Mouse (Mus musculus) neural tube, embryonic 13.5 days (tissue): Measurements from ENCODE around the gene Ints13. TPM values are rescaled to one million over a fixed set of nuclear protein-coding genes. Genes with fewer than 3 reads are reported as not detected.
"Not testable (repeated sequence)": the region's sequence is repeated elsewhere in the genome, so short reads cannot be mapped to it uniquely, and the experiment has no call there.

Experiments used
- ATAC-seq: fragments of 200-750 bp; cut with Nextera tagmentation; 2 replicates; pipeline ENCODE4 v1.8.0; 2017; ENCODE audit warnings: low read depth, mild to moderate bottlenecking, moderate TSS enrichment, moderate library complexity
- H3K27ac ChIP-seq: fragments of 300-500 bp; sonication (generic); replicated peaks from 2 replicates; pipeline ENCODE4 v1.5.1; 2015; ENCODE audit warnings: moderate library complexity, mild to moderate bottlenecking, inconsistent platforms
- H3K27me3 ChIP-seq: fragments of 300-500 bp; sonication (generic); 2 replicates; pipeline ENCODE4 v1.6.1; 2015; ENCODE audit warnings: mild to moderate bottlenecking, inconsistent platforms
- H3K36me3 ChIP-seq: fragments of 300-500 bp; sonication (generic); 2 replicates; pipeline ENCODE4 v1.6.1; 2015; ENCODE audit warnings: mild to moderate bottlenecking, inconsistent platforms
- H3K4me1 ChIP-seq: fragments of 300-500 bp; sonication (generic); replicated peaks from 2 replicates; pipeline ENCODE4 v1.6.1; 2015; ENCODE audit warnings: inconsistent platforms
- H3K4me2 ChIP-seq: fragments of 300-500 bp; sonication (generic); 2 replicates; pipeline ENCODE4 v1.6.1; 2015; ENCODE audit warnings: inconsistent platforms, mild to moderate bottlenecking, moderate library complexity
- H3K4me3 ChIP-seq: fragments of 300-500 bp; sonication (generic); 2 replicates; pipeline ENCODE4 v1.5.1; 2015; ENCODE audit warnings: mild to moderate bottlenecking, inconsistent platforms
- H3K9ac ChIP-seq: fragments of 300-500 bp; sonication (generic); 2 replicates; pipeline ENCODE4 v1.6.1; 2015; ENCODE audit warnings: moderate library complexity, mild to moderate bottlenecking, inconsistent platforms
- H3K9me3 ChIP-seq: fragments of 300-500 bp; sonication (generic); 2 replicates; pipeline ENCODE4 v1.6.1; 2016; ENCODE audit warnings: inconsistent platforms
- WGBS: fragments of 180-500 bp; shearing (Covaris S2); methylation state at CpG from one replicate; pipeline ENCODE4 v1.1.7; 2015; 5-methylcytosine and 5-hydroxymethylcytosine counted together
- polyA plus RNA-seq: library from polyadenylated mRNA; unstranded; fragments of >200 nt; fragmentation: Nextera tagmentation; extraction: Ambion mirVana; gene quantifications from 2 replicates; pipeline ENCODE4 v1.2.1, GENCODE M21; 2015

The Ints13 gene
- polyA plus RNA-seq, 1 experiment from 2014 or later, result 53.1 TPM

DNA sequence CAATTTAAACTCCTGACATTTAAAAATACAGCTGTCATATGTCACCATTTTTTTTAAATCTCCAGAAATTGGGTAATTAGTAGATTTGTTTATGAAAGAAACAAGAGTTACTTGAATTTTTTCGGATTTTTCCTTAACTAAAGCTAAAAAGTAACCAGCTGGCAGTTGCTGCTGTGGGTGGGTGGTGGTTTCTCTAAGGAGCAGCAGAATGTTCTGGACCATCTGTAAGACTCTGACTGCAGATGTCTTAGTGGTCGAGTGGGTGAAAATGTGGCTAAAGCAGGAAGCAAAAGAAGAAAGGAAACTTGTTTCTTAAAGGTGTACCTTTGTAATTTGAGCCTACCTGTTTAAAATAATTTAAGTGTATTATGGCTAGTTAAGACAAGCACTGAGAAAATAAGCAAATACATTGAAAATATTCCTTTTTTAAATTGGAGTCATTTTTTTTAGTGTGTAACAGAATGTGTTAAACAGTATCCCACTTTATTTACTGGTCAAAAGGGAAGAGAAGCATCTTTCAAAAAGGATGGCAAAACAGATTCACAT lies 2.8 kb upstream of the Ints13 start:
- H3K27me3 ChIP-seq, result no peaks in the 10 kb centered on the region
- H3K9ac ChIP-seq, result no peak overlapping the region
- no peak for ATAC-seq
- no peaks in the 10 kb centered on the region for H3K9me3 ChIP-seq
- H3K4me2 ChIP-seq, result no peak overlapping the region
- H3K4me3 ChIP-seq, result no peak overlapping the region
- H3K4me1 ChIP-seq, result peaks cover 33% of the 10 kb centered on the region
- 49% methylated on average over 2 of the region's 2 CpGs for WGBS
- no peaks in the 10 kb centered on the region for H3K36me3 ChIP-seq
- no peak overlapping the region for H3K27ac ChIP-seq

DNA sequence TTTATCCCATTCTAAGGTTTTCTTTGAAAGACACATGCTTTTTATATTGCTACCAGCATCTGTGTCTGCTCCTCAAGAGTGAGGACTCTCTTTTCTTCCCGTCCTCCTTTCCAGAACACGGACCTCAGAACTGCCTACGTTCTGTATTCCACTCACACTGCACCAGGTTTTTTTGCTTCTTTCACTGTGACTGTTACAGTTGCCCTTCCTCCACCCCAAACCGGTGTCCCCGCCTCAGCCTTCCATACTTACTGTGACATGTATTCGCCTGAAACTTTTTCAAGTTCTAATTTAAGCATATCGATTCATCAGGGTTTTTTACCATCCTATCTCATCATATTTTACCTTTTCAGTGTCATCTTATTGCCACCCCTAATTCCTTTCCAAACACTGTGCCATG lies 951 bp upstream of the Ints13 start:
- ATAC-seq, result no peak
- H3K9ac ChIP-seq, result peak overlapping the region; percentile 88

DNA sequence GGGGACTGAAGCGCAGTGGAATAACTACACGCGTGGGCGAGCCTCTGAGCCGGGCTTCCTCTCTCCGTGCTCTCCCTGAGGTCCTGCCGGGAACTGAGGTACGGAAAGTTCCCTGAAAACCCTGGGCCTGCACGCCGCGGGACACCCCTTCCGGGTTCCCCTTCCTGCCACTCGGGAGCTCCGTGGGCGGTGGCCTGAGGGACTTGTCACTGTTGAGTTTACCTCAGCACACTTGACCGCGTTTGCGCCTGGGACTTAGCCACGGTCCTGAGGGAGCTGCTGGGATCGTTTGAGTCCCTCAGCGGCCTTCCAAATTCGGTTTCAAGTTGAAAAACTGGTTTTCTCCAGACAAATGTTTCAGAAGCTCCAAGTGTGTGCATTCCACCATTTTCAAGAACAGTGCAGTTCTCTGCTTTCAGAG lies 486 bp upstream of the Ints13 start:
- peak overlapping the region; percentile 98 for H3K27ac ChIP-seq
- H3K4me2 ChIP-seq, result peak overlapping the region; percentile 83
- peak overlapping the region; percentile 88 for H3K9ac ChIP-seq
- H3K27me3 ChIP-seq, result no peaks in the 10 kb centered on the region
- H3K36me3 ChIP-seq, result no peaks in the 10 kb centered on the region
- peak overlapping the region; percentile 84 for H3K4me3 ChIP-seq
- 0% methylated on average over 22 of the region's 22 CpGs for WGBS
- peaks cover 42% of the 10 kb centered on the region for H3K4me1 ChIP-seq
- no peak for ATAC-seq
- H3K9me3 ChIP-seq, result no peaks in the 10 kb centered on the region

More for the DNA sequence above, 951 bp upstream of the Ints13 start:
- Histone ChIP-seq H3K36me3 (no peaks in the 10 kb centered on the region), H3K4me2 (peak overlapping the region; percentile 83), H3K4me1 (peaks cover 42% of the 10 kb centered on the region), H3K4me3 (peak overlapping the region; percentile 84), H3K27ac (peak overlapping the region; percentile 98), H3K27me3 (no peaks in the 10 kb centered on the region), H3K9me3 (no peaks in the 10 kb centered on the region)
- WGBS, result 14% methylated on average over 7 of the region's 7 CpGs

DNA sequence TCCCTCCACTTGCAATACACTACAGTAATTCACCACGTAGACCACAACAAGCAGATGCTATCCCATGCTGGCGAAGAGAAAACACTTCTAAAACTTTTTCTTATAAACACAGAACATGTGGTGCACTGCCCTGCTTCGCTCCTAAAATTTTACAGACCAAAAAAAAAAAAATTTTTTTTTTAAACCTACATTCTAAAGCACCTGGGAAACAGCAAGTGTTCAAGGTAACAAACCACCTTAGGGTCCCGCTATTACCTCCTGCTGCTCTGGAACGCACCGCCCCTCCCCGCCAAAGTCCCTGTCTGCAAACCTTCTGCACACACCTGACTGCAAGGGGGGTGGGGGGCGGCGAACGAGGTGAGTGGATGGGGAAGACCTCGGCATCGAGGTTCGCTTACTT lies 732 bp downstream of the Ints13 start, which contains the start of gene Fgfr1op2:
Gene Fgfr1op2 (plus strand): TSS at position 301 of the 400 bp plus-strand sequence.
- Histone ChIP-seq H3K4me2 (peak within 1 kb of the TSS; percentile 83), H3K36me3 (no peaks in the 10 kb centered on the region), H3K27me3 (no peaks in the 10 kb centered on the region), H3K4me3 (peak within 1 kb of the TSS; percentile 84), H3K4me1 (peaks cover 48% of the 10 kb centered on the region), H3K9me3 (no peaks in the 10 kb centered on the region), H3K27ac (peak within 1 kb of the TSS; percentile 98), H3K9ac (peak within 1 kb of the TSS; percentile 88)
- no peak for ATAC-seq
- WGBS, result 1% methylated on average over 13 of the region's 13 CpGs

DNA sequence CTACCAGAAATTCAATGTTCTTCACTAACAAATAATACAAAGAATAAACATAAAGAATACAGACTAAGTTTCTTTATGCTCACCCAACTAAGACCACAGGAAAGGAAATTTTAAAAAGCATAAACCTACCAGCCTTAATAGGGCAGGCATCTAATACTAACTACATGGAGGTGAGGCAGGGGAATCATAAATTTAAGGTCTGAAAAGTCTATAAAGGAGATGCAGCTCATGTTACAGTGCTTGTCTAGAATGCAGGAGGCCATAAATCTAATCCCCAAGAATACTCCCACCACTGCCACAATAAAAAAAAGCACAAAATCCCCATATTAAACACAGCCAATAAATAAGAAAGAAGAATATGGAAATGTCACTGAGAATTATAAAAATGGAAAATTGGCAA lies 5.6 kb downstream of the Ints13 start:
- no peak for ATAC-seq
- Histone ChIP-seq H3K4me2 (no peak overlapping the region), H3K4me1 (peaks cover 29% of the 10 kb centered on the region), H3K9me3 (no peaks in the 10 kb centered on the region), H3K27me3 (no peaks in the 10 kb centered on the region), H3K27ac (no peak overlapping the region), H3K4me3 (no peak overlapping the region), H3K36me3 (peaks cover 5% of the 10 kb centered on the region; the same call in 1 of the 2 replicates), H3K9ac (no peak overlapping the region)

DNA sequence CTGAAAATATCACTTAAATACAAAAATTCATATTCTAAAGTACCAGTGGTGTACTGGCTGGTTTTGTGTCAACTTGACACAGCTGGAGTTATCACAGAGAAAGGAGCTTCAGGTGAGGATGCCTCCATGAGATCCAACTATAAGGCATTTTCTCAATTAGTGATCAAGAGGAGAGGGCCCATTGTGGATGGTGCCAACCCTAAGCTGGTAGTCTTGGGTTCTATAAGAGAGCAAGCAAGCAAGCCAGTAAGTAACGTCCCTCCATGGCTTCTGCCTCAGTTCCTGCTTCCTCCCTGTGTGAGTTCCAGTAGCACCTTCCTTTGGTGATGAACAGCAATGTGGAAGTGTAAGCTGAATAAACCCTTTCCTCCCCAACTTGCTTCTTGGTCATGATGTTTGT lies 15.2 kb downstream of the Ints13 start:
- 91% methylated on average over 1 of the region's 1 CpGs for WGBS
- H3K36me3 ChIP-seq, result peaks cover 64% of the 10 kb centered on the region
- ATAC-seq, result not testable (repeated sequence)

DNA sequence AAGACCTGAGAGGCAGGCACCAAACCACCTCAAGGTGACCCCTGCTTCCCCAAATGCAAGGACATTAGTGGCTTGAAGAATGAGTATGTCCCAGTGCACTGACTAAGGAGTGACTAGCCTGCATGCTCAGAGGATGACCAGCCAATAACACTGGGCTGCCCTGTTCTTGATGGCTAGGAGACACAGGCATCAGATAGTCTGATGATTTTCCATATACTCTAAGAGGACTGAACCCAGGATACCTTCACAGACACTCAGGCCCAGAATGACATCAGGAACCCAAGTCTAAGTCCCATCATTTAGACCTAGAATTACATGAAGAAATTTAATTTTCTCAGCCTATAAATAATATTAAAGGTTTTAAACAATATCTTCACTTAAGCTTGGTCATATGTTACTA lies 26.3 kb downstream of the Ints13 start:
- no peaks in the 10 kb centered on the region for H3K9me3 ChIP-seq
- H3K27ac ChIP-seq, result no peak overlapping the region
- H3K9ac ChIP-seq, result no peak overlapping the region
- peaks cover 87% of the 10 kb centered on the region for H3K36me3 ChIP-seq
- H3K4me3 ChIP-seq, result no peak overlapping the region
- no peak for ATAC-seq
- H3K4me1 ChIP-seq, result no peaks in the 10 kb centered on the region
- H3K27me3 ChIP-seq, result no peaks in the 10 kb centered on the region
- H3K4me2 ChIP-seq, result no peak overlapping the region

More for the DNA sequence above, 15.2 kb downstream of the Ints13 start:
- not testable (repeated sequence) for H3K4me1 ChIP-seq, H3K4me2 ChIP-seq, H3K4me3 ChIP-seq, H3K9ac ChIP-seq, H3K9me3 ChIP-seq, H3K27ac ChIP-seq, H3K27me3 ChIP-seq

DNA sequence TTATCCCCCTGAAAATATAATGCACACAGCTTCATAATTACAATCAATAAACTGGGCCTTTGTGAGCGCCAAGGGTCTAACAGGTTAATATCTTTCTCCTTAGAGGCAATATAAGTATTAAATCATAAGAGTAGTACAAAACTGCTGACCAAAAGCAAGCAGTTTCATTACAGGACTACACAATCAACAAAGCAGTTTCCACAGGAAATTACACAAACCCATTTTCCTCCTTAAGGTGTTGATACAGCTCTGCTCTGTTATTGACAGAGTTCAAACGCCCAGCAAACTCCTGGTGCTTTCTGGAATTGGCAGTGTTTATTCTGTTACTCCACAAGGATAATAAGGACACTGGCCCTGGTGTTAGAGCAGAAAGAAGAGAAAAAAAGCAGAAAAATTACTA lies 27.2 kb downstream of the Ints13 start:
- H3K9ac ChIP-seq, result no peak overlapping the region
- H3K4me1 ChIP-seq, result no peaks in the 10 kb centered on the region
- peaks cover 86% of the 10 kb centered on the region for H3K36me3 ChIP-seq
- no peak for ATAC-seq
- no peaks in the 10 kb centered on the region for H3K27me3 ChIP-seq
- no peak overlapping the region for H3K27ac ChIP-seq
- H3K4me2 ChIP-seq, result no peak overlapping the region
- no peaks in the 10 kb centered on the region for H3K9me3 ChIP-seq
- H3K4me3 ChIP-seq, result no peak overlapping the region
- WGBS, result 88% methylated on average over 2 of the region's 2 CpGs

DNA sequence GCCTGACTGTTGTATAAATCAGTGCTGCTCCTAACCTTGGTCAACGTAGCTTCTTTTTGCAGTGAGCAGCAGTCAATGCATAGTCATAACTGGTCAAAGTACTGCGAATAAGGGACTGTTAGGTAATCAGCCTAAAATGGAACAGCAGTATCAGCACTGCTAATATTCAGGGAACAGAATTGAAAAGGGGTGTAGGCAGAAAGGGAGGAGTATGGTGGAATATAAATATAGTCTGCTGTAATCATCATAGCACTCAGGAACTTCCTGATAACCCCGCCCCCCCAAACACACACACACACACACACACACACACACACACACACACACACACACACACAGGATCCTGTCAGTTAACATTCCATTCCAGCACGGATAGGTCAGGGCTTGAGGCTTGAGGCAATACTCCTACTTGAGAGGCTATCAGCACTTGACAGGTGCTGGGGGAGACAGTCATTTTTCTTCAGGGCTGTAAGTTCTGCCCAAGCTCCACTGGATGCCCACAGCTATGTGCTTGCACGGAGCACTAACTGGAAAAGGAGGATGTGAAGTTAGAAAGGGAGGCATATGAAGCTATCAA lies 32.3 kb downstream of the Ints13 start:
- Histone ChIP-seq H3K27me3 (no peaks in the 10 kb centered on the region), H3K9me3 (no peaks in the 10 kb centered on the region), H3K9ac (no peak overlapping the region), H3K4me3 (no peak overlapping the region), H3K27ac (no peak overlapping the region), H3K4me2 (no peak overlapping the region), H3K36me3 (peaks cover 45% of the 10 kb centered on the region), H3K4me1 (no peaks in the 10 kb centered on the region)
- ATAC-seq, result no peak
- WGBS, result 93% methylated on average over 5 of the region's 5 CpGs

DNA sequence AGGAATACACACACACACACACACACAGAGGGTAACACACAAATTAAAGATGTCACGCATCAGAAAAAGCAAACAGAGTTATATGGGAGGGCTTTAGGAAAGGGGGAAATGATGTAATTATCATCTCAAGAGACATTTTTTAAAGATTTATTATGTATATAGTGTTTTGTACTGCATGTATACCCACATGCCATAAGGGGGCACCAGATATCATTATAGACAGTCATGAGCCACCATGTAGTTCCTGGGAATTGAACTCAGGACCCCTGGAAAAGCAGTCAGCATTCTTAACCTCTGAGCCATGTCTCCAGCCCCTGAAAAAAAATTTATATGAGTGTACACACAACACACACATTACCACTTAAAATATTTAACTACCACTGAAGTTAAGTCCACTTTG lies 33.0 kb downstream of the Ints13 start:
- WGBS, result 92% methylated on average over 1 of the region's 1 CpGs
- H3K27me3 ChIP-seq, result no peaks in the 10 kb centered on the region
- H3K4me2 ChIP-seq, result no peak overlapping the region
- H3K27ac ChIP-seq, result no peak overlapping the region
- no peak overlapping the region for H3K9ac ChIP-seq
- no peaks in the 10 kb centered on the region for H3K9me3 ChIP-seq
- ATAC-seq, result no peak
- no peaks in the 10 kb centered on the region for H3K4me1 ChIP-seq
- H3K36me3 ChIP-seq, result peaks cover 38% of the 10 kb centered on the region
- no peak overlapping the region for H3K4me3 ChIP-seq

DNA sequence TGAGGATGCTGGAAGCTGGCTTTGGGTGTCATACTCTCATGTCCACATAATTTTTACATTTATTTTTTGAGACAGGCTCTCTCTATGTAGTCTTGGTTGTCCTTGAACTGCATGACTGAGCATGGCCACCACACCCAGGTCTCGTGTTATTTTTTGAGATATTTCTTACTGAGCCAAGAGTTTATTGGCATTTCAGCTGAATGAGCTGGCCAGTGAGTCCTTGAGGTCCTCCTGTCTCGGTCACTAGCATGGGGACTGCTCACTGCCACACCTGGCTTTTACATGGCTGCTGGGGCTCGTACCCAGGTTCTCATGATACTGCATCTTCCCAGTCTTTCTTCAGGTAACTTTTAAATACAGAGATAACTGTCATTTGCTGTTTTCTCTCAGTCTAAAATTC lies 37.2 kb downstream of the Ints13 start:
- no peak overlapping the region for H3K9ac ChIP-seq
- H3K9me3 ChIP-seq, result no peaks in the 10 kb centered on the region
- WGBS, result 79% methylated on average over 3 of the region's 3 CpGs
- H3K27ac ChIP-seq, result no peak overlapping the region
- H3K4me3 ChIP-seq, result no peak overlapping the region
- H3K4me1 ChIP-seq, result no peaks in the 10 kb centered on the region
- H3K27me3 ChIP-seq, result no peaks in the 10 kb centered on the region
- no peak for ATAC-seq
- no peak overlapping the region for H3K4me2 ChIP-seq
- 0 out of 2 replicates have a peak, but pooled peaks cover 4% of the 10 kb centered on the region for H3K36me3 ChIP-seq

DNA sequence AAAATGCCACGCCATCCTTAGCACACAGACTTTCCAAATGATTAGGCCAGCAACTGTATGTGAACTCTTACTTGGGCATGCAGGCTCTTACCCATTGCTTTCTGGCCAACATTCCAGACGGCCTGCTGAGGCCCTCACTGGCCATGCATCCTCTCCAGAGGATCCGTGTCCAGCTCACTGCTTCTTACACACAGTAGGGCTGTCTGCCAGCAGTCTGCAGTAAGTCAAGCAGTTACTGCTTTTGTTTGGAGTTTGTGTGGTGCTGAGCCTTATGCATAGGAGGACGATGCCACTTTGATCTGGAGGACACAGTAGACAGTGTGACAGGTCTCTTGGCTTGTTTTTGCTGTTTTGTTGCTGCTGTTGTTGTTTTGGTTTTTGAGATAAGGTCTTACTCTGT lies 39.0 kb downstream of the Ints13 start:
- H3K9me3 ChIP-seq, result no peaks in the 10 kb centered on the region
- no peaks in the 10 kb centered on the region for H3K36me3 ChIP-seq
- no peak for ATAC-seq
- no peak overlapping the region for H3K27ac ChIP-seq
- no peak overlapping the region for H3K4me2 ChIP-seq
- H3K27me3 ChIP-seq, result no peaks in the 10 kb centered on the region
- H3K9ac ChIP-seq, result no peak overlapping the region
- WGBS, result 55% methylated on average over 4 of the region's 4 CpGs
- H3K4me1 ChIP-seq, result no peaks in the 10 kb centered on the region
- H3K4me3 ChIP-seq, result no peak overlapping the region

DNA sequence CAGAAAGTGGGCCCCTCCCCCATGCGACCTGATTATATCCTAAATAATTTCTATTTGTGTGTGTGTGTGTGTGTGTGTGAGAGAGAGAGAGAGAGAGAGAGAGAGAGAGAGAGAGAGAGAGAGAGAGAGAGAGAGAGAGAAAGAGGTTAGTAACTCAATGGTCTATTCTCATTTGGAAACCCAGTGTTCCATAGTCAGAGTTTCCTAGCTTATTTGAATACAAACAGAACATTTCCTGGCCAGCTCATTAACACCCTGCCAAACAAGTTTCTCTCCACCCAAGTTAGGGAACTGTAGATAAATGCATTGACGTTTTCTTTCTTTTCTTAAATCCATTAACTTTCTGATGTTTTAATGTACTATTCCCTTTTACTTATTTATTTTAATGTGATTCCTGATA lies 39.6 kb downstream of the Ints13 start:
- H3K27ac ChIP-seq, result no peak overlapping the region
- no peaks in the 10 kb centered on the region for H3K36me3 ChIP-seq
- no peak overlapping the region for H3K9ac ChIP-seq
- no peak for ATAC-seq
- no peaks in the 10 kb centered on the region for H3K9me3 ChIP-seq
- WGBS, result 80% methylated on average over 2 of the region's 2 CpGs
- no peaks in the 10 kb centered on the region for H3K4me1 ChIP-seq
- H3K27me3 ChIP-seq, result no peaks in the 10 kb centered on the region
- no peak overlapping the region for H3K4me2 ChIP-seq
- no peak overlapping the region for H3K4me3 ChIP-seq
